Mouse (Mus musculus) kidney, adult 10 weeks (tissue): ENCODE results near the gene Maz. TPM values are rescaled to one million over a fixed set of nuclear protein-coding genes. Genes with fewer than 3 reads are reported as not detected.

Experiments used
- polyA plus RNA-seq: library from polyadenylated mRNA; stranded (reverse); fragments of 350-450 nt; fragmentation: Illumina TruSeq; extraction: RNeasy Lipid Tissue Mini Kit (QIAGEN cat#74804); gene quantifications from one replicate; pipeline ENCODE4 v1.2.3, GENCODE M21; 2014; ENCODE audit warnings: low read depth, low replicate concordance

Gene Maz
- 15.0 TPM for polyA plus RNA-seq

GRCm38 (mm10) chr7:127026984-127027726, at the start of gene Maz:
Gene Maz, minus strand, starts transcription at chr7:127027037.

GRCm38 (mm10) chr7:127041851-127042672, 15.2 kb upstream of the Maz start, which contains the start of gene Kif22:
Gene Kif22, minus strand, starts transcription at chr7:127042471.

GRCm38 (mm10) chr7:127020901-127021562, 5.8 kb downstream of the Maz start, which contains the start of the genes Gm42742 and Prrt2:
Gene Gm42742, minus strand, starts transcription at chr7:127021097.
Gene Prrt2, minus strand, starts transcription at chr7:127021211.

GRCm38 (mm10) chr7:127016971-127017949, 9.6 kb downstream of the Maz start, which contains the start of gene Pagr1a:
Gene Pagr1a, minus strand, starts transcription at chr7:127017352.

GRCm38 (mm10) chr7:127016481-127016485, 10.6 kb downstream of the Maz start, which contains the start of gene Pagr1b:
Gene Pagr1b, minus strand, starts transcription at chr7:127016484.

GRCm38 (mm10) chr7:127014320-127014719, 12.5 kb downstream of the Maz start, which contains the start of gene Mvp:
Gene Mvp, minus strand, starts transcription at chr7:127014621.

GRCm38 (mm10) chr7:126975950-126976866, 50.6 kb downstream of the Maz start, which contains the start of gene Cdiptos:
Gene Cdiptos, minus strand, starts transcription at chr7:126976098.

GRCm38 (mm10) chr7:126975893-126975949, 51.1 kb downstream of the Maz start, which contains the start of gene Cdipt:
Gene Cdipt, plus strand, starts transcription at chr7:126975914.

Other genes starting within 250 kb of the Maz start
- gene Tbx6, start 245.6 kb downstream of the Maz start, polyA plus RNA-seq, result not detected
- gene Ppp4c, start 234.5 kb downstream of the Maz start, polyA plus RNA-seq, result 29.0 TPM
- gene Fam57b, start 229.4 kb downstream of the Maz start, polyA plus RNA-seq, result not detected
- gene 4930451I11Rik, start 195.4 kb downstream of the Maz start, polyA plus RNA-seq, result not detected
- not detected for gene Doc2a, start 179.6 kb downstream of the Maz start, polyA plus RNA-seq
- gene Hirip3, start 165.1 kb downstream of the Maz start, polyA plus RNA-seq, result 10.3 TPM
- 10.2 TPM for gene Ino80e, start 164.7 kb downstream of the Maz start, polyA plus RNA-seq
- 6.5 TPM for gene Taok2, start 142.3 kb downstream of the Maz start, polyA plus RNA-seq
- gene Tmem219, start 104.1 kb downstream of the Maz start, polyA plus RNA-seq, result 6.4 TPM
- 1.1 TPM for gene Kctd13, start 98.2 kb downstream of the Maz start, polyA plus RNA-seq
- gene Asphd1, start 77.5 kb downstream of the Maz start, polyA plus RNA-seq, result not detected
- gene Sez6l2, start 76.5 kb downstream of the Maz start, polyA plus RNA-seq, result not detected
- gene Cdipt, start 51.1 kb downstream of the Maz start, polyA plus RNA-seq, result 10.3 TPM
- gene Cdiptos, start 50.9 kb downstream of the Maz start, polyA plus RNA-seq, result not detected
- gene Mvp, start 12.4 kb downstream of the Maz start, polyA plus RNA-seq, result 0.53 TPM
- gene Pagr1b, start 10.6 kb downstream of the Maz start, polyA plus RNA-seq, result not detected
- not detected for gene Pagr1a, start 9.7 kb downstream of the Maz start, polyA plus RNA-seq
- gene Gm42742, start 5.9 kb downstream of the Maz start, polyA plus RNA-seq, result 0.61 TPM
- gene Prrt2, start 5.8 kb downstream of the Maz start, polyA plus RNA-seq, result not detected
- not detected for gene Kif22, start 15.4 kb upstream of the Maz start, polyA plus RNA-seq
- gene Zg16, start 60.3 kb upstream of the Maz start, polyA plus RNA-seq, result not detected
- 0.73 TPM for gene AI467606, start 64.3 kb upstream of the Maz start, polyA plus RNA-seq
- gene Qprt, start 95.2 kb upstream of the Maz start, polyA plus RNA-seq, result 22.6 TPM
- gene Spn, start 110.8 kb upstream of the Maz start, polyA plus RNA-seq, result 0.65 TPM
- 11.2 TPM for gene Cd2bp2, start 169.0 kb upstream of the Maz start, polyA plus RNA-seq
- 1.9 TPM for gene Tbc1d10b, start 181.4 kb upstream of the Maz start, polyA plus RNA-seq
- not detected for gene Mylpf, start 181.9 kb upstream of the Maz start, polyA plus RNA-seq
- 1.3 TPM for gene Zfp553, start 206.0 kb upstream of the Maz start, polyA plus RNA-seq
- not detected for gene Sept1, start 206.1 kb upstream of the Maz start, polyA plus RNA-seq
- gene Zfp771, start 217.2 kb upstream of the Maz start, polyA plus RNA-seq, result not detected
- not detected for gene Dctpp1, start 233.7 kb upstream of the Maz start, polyA plus RNA-seq
- 208 TPM for gene Sephs2, start 247.0 kb upstream of the Maz start, polyA plus RNA-seq